Mouse (Mus musculus): ENCODE data around the gene Gnb3.
"Not testable (repeated sequence)": the region's sequence is repeated elsewhere in the genome, so short reads cannot be mapped to it uniquely, and the experiment has no call there.

Gnb3 gene

GRCm38 (mm10) chr6:124816611-124817010 is 23.5 kb downstream of the Gnb3 start:
- no peak for DNase-seq (ENCODE audit: low spot score in 2 of 2)

- no peak for DNase-seq (ENCODE audit: low spot score in 2 of 2)
Measured at GRCm38 (mm10) chr6:124814858-124815774, 25.0 kb downstream of the Gnb3 start.

- DNase-seq (ENCODE audit: low spot score in 2 of 2), result no peak
Measured at GRCm38 (mm10) chr6:124814448-124814847, 25.6 kb downstream of the Gnb3 start.

GRCm38 (mm10) chr6:124813933-124814332 is 26.1 kb downstream of the Gnb3 start, which contains the start of gene Tpi1:
Gene Tpi1, minus strand, starts transcription at chr6:124814296.
- peak; percentile 87 to 90 for DNase-seq (ENCODE audit: low spot score in 2 of 2)

- peak; percentile 72 to 76 for DNase-seq (ENCODE audit: low spot score in 2 of 2)
Measured at GRCm38 (mm10) chr6:124813496-124813895, 26.6 kb downstream of the Gnb3 start.

GRCm38 (mm10) chr6:124812848-124813247 is 27.2 kb downstream of the Gnb3 start:
- DNase-seq (ENCODE audit: low spot score in 2 of 2), result no peak

- DNase-seq (ENCODE audit: low spot score in 2 of 2), result no peak
Measured at GRCm38 (mm10) chr6:124811701-124812560, 28.1 kb downstream of the Gnb3 start.

- DNase-seq (ENCODE audit: low spot score in 2 of 2), result no peak
Measured at GRCm38 (mm10) chr6:124811403-124811665, 28.7 kb downstream of the Gnb3 start.

GRCm38 (mm10) chr6:124810566-124811402 is 29.3 kb downstream of the Gnb3 start:
- not testable (repeated sequence) for DNase-seq (ENCODE audit: low spot score in 2 of 2)

GRCm38 (mm10) chr6:124809775-124810538 is 30.1 kb downstream of the Gnb3 start:
- no peak for DNase-seq (ENCODE audit: low spot score in 2 of 2)

GRCm38 (mm10) chr6:124809052-124809774 is 30.9 kb downstream of the Gnb3 start:
- DNase-seq (ENCODE audit: low spot score in 2 of 2), result peak in 1 of 2 experiments; percentile 71

- no peak for DNase-seq (ENCODE audit: low spot score in 2 of 2)
Measured at GRCm38 (mm10) chr6:124808358-124809012, 31.6 kb downstream of the Gnb3 start, which contains the start of gene Spsb2. Gene Spsb2, plus strand, starts transcription at chr6:124808661.

GRCm38 (mm10) chr6:124807986-124808357 is 32.1 kb downstream of the Gnb3 start:
- DNase-seq (ENCODE audit: low spot score in 2 of 2), result no peak

- DNase-seq (ENCODE audit: low spot score in 2 of 2), result no peak
Measured at GRCm38 (mm10) chr6:124807366-124807765, 32.7 kb downstream of the Gnb3 start.

GRCm38 (mm10) chr6:124806446-124807140 is 33.5 kb downstream of the Gnb3 start:
- DNase-seq (ENCODE audit: low spot score in 2 of 2), result no peak

GRCm38 (mm10) chr6:124805341-124806321 is 34.4 kb downstream of the Gnb3 start:
- peak; percentile 94 to 97 for DNase-seq (ENCODE audit: low spot score in 2 of 2)

- no peak for DNase-seq (ENCODE audit: low spot score in 2 of 2)
Measured at GRCm38 (mm10) chr6:124804341-124804740, 35.7 kb downstream of the Gnb3 start.

GRCm38 (mm10) chr6:124803691-124804090 is 36.4 kb downstream of the Gnb3 start:
- DNase-seq (ENCODE audit: low spot score in 2 of 2), result not testable (repeated sequence)
